Mouse (Mus musculus) myocyte (in vitro differentiated cells): ENCODE data around the gene Mtln.

Source experiments
- E2F4 ChIP-seq: IDR thresholded peaks from one replicate; pipeline ENCODE4 v1.6.1; 2011; ENCODE audit warnings: mild to moderate bottlenecking, control low read depth, moderate library complexity; ENCODE audit not compliant: insufficient read depth
- MAX ChIP-seq: IDR thresholded peaks from one replicate; pipeline ENCODE4 v1.6.1; 2011; ENCODE audit warnings: low read depth, mild to moderate bottlenecking, control low read depth
- MYOD1 ChIP-seq, 3 experiments: IDR thresholded peaks; one replicate each; pipeline ENCODE4 v1.6.1; 2011; ENCODE audit warnings: control low read depth in 2 of 3, low read depth in 2 of 3, mild to moderate bottlenecking in 2 of 3, moderate library complexity in 1 of 3; ENCODE audit not compliant: insufficient read length in 2 of 3, control insufficient read depth in 1 of 3
- MYOG ChIP-seq, 3 experiments: IDR thresholded peaks; one replicate each; pipeline ENCODE4 v1.6.1; 2011; ENCODE audit warnings: control low read depth in 2 of 3, low read depth in 2 of 3, mild to moderate bottlenecking in 2 of 3; ENCODE audit not compliant: insufficient read length in 2 of 3, control insufficient read depth in 1 of 3, insufficient read depth in 1 of 3
- POLR2A ChIP-seq: IDR thresholded peaks from one replicate; pipeline ENCODE4 v1.6.1; 2011; ENCODE audit warnings: low read depth, mild to moderate bottlenecking, control low read depth, moderate library complexity; ENCODE audit not compliant: insufficient read length
- REST ChIP-seq: IDR thresholded peaks from one replicate; pipeline ENCODE4 v1.6.1; 2011; ENCODE audit warnings: mild to moderate bottlenecking, control low read depth, moderate library complexity; ENCODE audit not compliant: insufficient read depth, insufficient read length
- SRF ChIP-seq: IDR thresholded peaks from one replicate; pipeline ENCODE4 v1.6.1; 2011; ENCODE audit warnings: low read depth; ENCODE audit not compliant: control insufficient read depth, insufficient read length
- TCF12 ChIP-seq: IDR thresholded peaks from one replicate; pipeline ENCODE4 v1.6.1; 2011; ENCODE audit warnings: mild to moderate bottlenecking, control low read depth; ENCODE audit not compliant: poor library complexity, insufficient read depth, severe bottlenecking
- TCF3 ChIP-seq: IDR thresholded peaks from one replicate; pipeline ENCODE4 v1.6.1; 2011; ENCODE audit warnings: low read depth, control low read depth; ENCODE audit not compliant: insufficient read length
- USF1 ChIP-seq: IDR thresholded peaks from one replicate; pipeline ENCODE4 v1.6.1; 2011; ENCODE audit warnings: low read depth, mild to moderate bottlenecking, control low read depth, moderate library complexity

GRCm38 (mm10) chr2:127749376-127749775, 42.9 kb downstream of the Mtln start:
- TF ChIP-seq MAX (no peak), MYOD1 (IDR thresholded peaks at IDR 0.05; ENCODE audit: control insufficient read depth in 1 of 3, insufficient read length in 2 of 3, low read depth in 2 of 3) (no peak), POLR2A (no peak), USF1 (no peak), TCF3 (no peak), SRF (no peak), MYOG (IDR thresholded peaks at IDR 0.05; ENCODE audit: control insufficient read depth in 1 of 3, insufficient read depth in 1 of 3, insufficient read length in 2 of 3, low read depth in 2 of 3) (no peak), TCF12 (no peak), REST (no peak), E2F4 (no peak)
